Mouse (Mus musculus): ENCODE results near the gene Mrps18b. TPM values are rescaled to one million over a fixed set of nuclear protein-coding genes. Genes with fewer than 3 reads are reported as not detected.
A peak's percentile ranks its signal among the peaks of the same experiment; 100 is the strongest.

Gene Mrps18b
- polyA plus RNA-seq, 1 experiment from 2014 or later = 89.1 TPM

GRCm38 (mm10) chr17:35897644-35898573 is 18.3 kb downstream of the Mrps18b start:
- H3K9me3 ChIP-seq (ENCODE audit: low read depth, low read length) = no peaks in the 10 kb centered on the region
- WGBS = 39% methylated on average over 23 of the region's 23 CpGs
- peaks cover 48% of the 10 kb centered on the region for H3K36me3 ChIP-seq (ENCODE audit: insufficient read depth)
- H3K27ac ChIP-seq (ENCODE audit: low read depth) = peak overlapping the region; percentile 75; the same call in 1 of the 2 replicates
- H3K27me3 ChIP-seq (ENCODE audit: insufficient read depth, low read length) = no peaks in the 10 kb centered on the region
- H3K9ac ChIP-seq = peak overlapping the region; percentile 80; the same call in 1 of the 2 replicates
- ATAC-seq (ENCODE audit: insufficient read depth) = peak; percentile 43
- no peak for TF ChIP-seq CTCF (IDR thresholded peaks at IDR 0.05; ENCODE audit: low read depth)
- H3K4me3 ChIP-seq (ENCODE audit: low read depth, low read length) = peak overlapping the region; percentile 79
- peak overlapping the region; percentile 94 for H3K4me2 ChIP-seq
- DNase-seq = no peak
- no peaks in the 10 kb centered on the region for H3K4me1 ChIP-seq (ENCODE audit: insufficient read depth)

- under 1% methylated on average over 80 of the region's 86 CpGs for WGBS
- peak within 1 kb of the TSS; percentile 94 for H3K4me2 ChIP-seq
- peak within 1 kb of the TSS; percentile 75 for H3K27ac ChIP-seq (ENCODE audit: low read depth)
- TF ChIP-seq CTCF (IDR thresholded peaks at IDR 0.05; ENCODE audit: low read depth) = no peak
- no peaks in the 10 kb centered on the region for H3K4me1 ChIP-seq (ENCODE audit: insufficient read depth)
- DNase-seq (peak; percentile 97), ATAC-seq (ENCODE audit: insufficient read depth) (peak; percentile 91)
- no peaks in the 10 kb centered on the region for H3K9me3 ChIP-seq (ENCODE audit: low read depth, low read length)
- no peaks in the 10 kb centered on the region for H3K27me3 ChIP-seq (ENCODE audit: insufficient read depth, low read length)
- peak within 1 kb of the TSS; percentile 80 for H3K9ac ChIP-seq
- H3K36me3 ChIP-seq (ENCODE audit: insufficient read depth) = peaks cover 51% of the 10 kb centered on the region
- peak within 1 kb of the TSS; percentile 79 for H3K4me3 ChIP-seq (ENCODE audit: low read depth, low read length)
These were observed 19.2 kb downstream of the Mrps18b start, which contains the start of gene 2310061I04Rik for GRCm38 (mm10) chr17:35896781-35897643. Gene 2310061I04Rik (minus strand): TSS chr17:35897431.

GRCm38 (mm10) chr17:35887725-35888124 is 28.5 kb downstream of the Mrps18b start:
- no peak overlapping the region for H3K4me2 ChIP-seq
- H3K27me3 ChIP-seq (ENCODE audit: insufficient read depth, low read length) = no peaks in the 10 kb centered on the region
- H3K9me3 ChIP-seq (ENCODE audit: low read depth, low read length) = no peaks in the 10 kb centered on the region
- 89% methylated on average over 13 of the region's 17 CpGs for WGBS
- no peak for DNase-seq
- H3K36me3 ChIP-seq (ENCODE audit: insufficient read depth) = peaks cover 94% of the 10 kb centered on the region
- no peak overlapping the region for H3K27ac ChIP-seq (ENCODE audit: low read depth)
- no peaks in the 10 kb centered on the region for H3K4me1 ChIP-seq (ENCODE audit: insufficient read depth)
- H3K9ac ChIP-seq = no peak overlapping the region
- H3K4me3 ChIP-seq (ENCODE audit: low read depth, low read length) = no peak overlapping the region
- TF ChIP-seq CTCF (IDR thresholded peaks at IDR 0.05; ENCODE audit: low read depth) = no peak
- no peak for ATAC-seq (ENCODE audit: insufficient read depth)

- Histone ChIP-seq H3K9me3 (ENCODE audit: low read depth, low read length) (no peaks in the 10 kb centered on the region), H3K4me2 (no peak overlapping the region), H3K9ac (no peak overlapping the region), H3K4me1 (ENCODE audit: insufficient read depth) (0 out of 2 replicates have a peak, but pooled peaks cover 5% of the 10 kb centered on the region), H3K4me3 (ENCODE audit: low read depth, low read length) (no peak overlapping the region), H3K27me3 (ENCODE audit: insufficient read depth, low read length) (no peaks in the 10 kb centered on the region), H3K27ac (ENCODE audit: low read depth) (no peak overlapping the region), H3K36me3 (ENCODE audit: insufficient read depth) (peaks cover 69% of the 10 kb centered on the region)
- DNase-seq = no peak
- 94% methylated on average over 14 of the region's 14 CpGs for WGBS
- ATAC-seq (ENCODE audit: insufficient read depth) = no peak
- no peak for TF ChIP-seq CTCF (IDR thresholded peaks at IDR 0.05; ENCODE audit: low read depth)
These were observed 32.4 kb downstream of the Mrps18b start for GRCm38 (mm10) chr17:35883777-35884176.

- H3K9ac ChIP-seq = no peak overlapping the region
- TF ChIP-seq CTCF (IDR thresholded peaks at IDR 0.05; ENCODE audit: low read depth) = no peak
- 90% methylated on average over 17 of the region's 17 CpGs for WGBS
- DNase-seq (no peak), ATAC-seq (ENCODE audit: insufficient read depth) (no peak)
- no peak overlapping the region for H3K27ac ChIP-seq (ENCODE audit: low read depth)
- 0 out of 2 replicates have a peak, but pooled peaks cover 5% of the 10 kb centered on the region for H3K4me1 ChIP-seq (ENCODE audit: insufficient read depth)
- H3K4me2 ChIP-seq = no peak overlapping the region
- H3K4me3 ChIP-seq (ENCODE audit: low read depth, low read length) = no peak overlapping the region
- no peaks in the 10 kb centered on the region for H3K9me3 ChIP-seq (ENCODE audit: low read depth, low read length)
- no peaks in the 10 kb centered on the region for H3K27me3 ChIP-seq (ENCODE audit: insufficient read depth, low read length)
- peaks cover 61% of the 10 kb centered on the region for H3K36me3 ChIP-seq (ENCODE audit: insufficient read depth)
These were observed 33.3 kb downstream of the Mrps18b start for GRCm38 (mm10) chr17:35882924-35883323.

- 6% methylated on average over 66 of the region's 66 CpGs for WGBS
- Histone ChIP-seq H3K27me3 (ENCODE audit: insufficient read depth, low read length) (no peaks in the 10 kb centered on the region), H3K4me3 (ENCODE audit: low read depth, low read length) (peak within 1 kb of the TSS; percentile 93), H3K27ac (ENCODE audit: low read depth) (peak within 1 kb of the TSS; percentile 52), H3K36me3 (ENCODE audit: insufficient read depth) (peaks cover 54% of the 10 kb centered on the region), H3K9ac (peak within 1 kb of the TSS; percentile 83), H3K4me1 (ENCODE audit: insufficient read depth) (0 out of 2 replicates have a peak, but pooled peaks cover 5% of the 10 kb centered on the region), H3K4me2 (peak within 1 kb of the TSS; percentile 73), H3K9me3 (ENCODE audit: low read depth, low read length) (no peaks in the 10 kb centered on the region)
- DNase-seq (peak; percentile 98), ATAC-seq (ENCODE audit: insufficient read depth) (peak; percentile 91)
- peak; percentile 85 for TF ChIP-seq CTCF (IDR thresholded peaks at IDR 0.05; ENCODE audit: low read depth)
These were observed 36.7 kb downstream of the Mrps18b start, which contains the start of gene Dhx16 for GRCm38 (mm10) chr17:35879245-35880057. Gene Dhx16 (plus strand): TSS chr17:35879819.

Data from lung, embryonic 14.5 days (tissue).